Mouse (Mus musculus) heart, embryonic 11.5 days (tissue): Measurements from ENCODE around the gene Rbp4. TPM values are rescaled to one million over a fixed set of nuclear protein-coding genes. Genes with fewer than 3 reads are reported as not detected.

Experiments used
- ATAC-seq: fragments of 200-750 bp; cut with Nextera tagmentation; replicated peaks from 2 replicates; pipeline ENCODE4 v1.8.0; 2017; ENCODE audit warnings: moderate library complexity; ENCODE audit not compliant: insufficient number of reproducible peaks, low FRiP score, low TSS enrichment
- H3K27ac ChIP-seq: fragments of 300-500 bp; sonication (generic); 2 replicates; pipeline ENCODE4 v1.5.1; 2014; ENCODE audit warnings: mild to moderate bottlenecking, low read depth, low read length
- H3K27me3 ChIP-seq: fragments of 300-500 bp; sonication (generic); 2 replicates; pipeline ENCODE4 v1.6.1; 2014; ENCODE audit warnings: mild to moderate bottlenecking, low read length, mixed read lengths; ENCODE audit not compliant: control insufficient read depth, insufficient read depth
- H3K36me3 ChIP-seq: fragments of 300-500 bp; sonication (generic); 2 replicates; pipeline ENCODE4 v1.6.1; 2014; ENCODE audit warnings: mild to moderate bottlenecking, low read length, moderate library complexity, mixed read lengths; ENCODE audit not compliant: control insufficient read depth, insufficient read depth
- H3K4me1 ChIP-seq: fragments of 300-500 bp; sonication (generic); 2 replicates; pipeline ENCODE4 v1.6.1; 2014; ENCODE audit warnings: low read length; ENCODE audit not compliant: control insufficient read depth, insufficient read depth
- H3K4me2 ChIP-seq: fragments of 300-500 bp; sonication (generic); 2 replicates; pipeline ENCODE4 v1.6.1; 2014; ENCODE audit warnings: mild to moderate bottlenecking, moderate library complexity
- H3K4me3 ChIP-seq: fragments of 300-500 bp; sonication (generic); 2 replicates; pipeline ENCODE4 v1.5.1; 2014; ENCODE audit warnings: low read depth, low read length
- H3K9ac ChIP-seq: fragments of 300-500 bp; sonication (generic); 2 replicates; pipeline ENCODE4 v1.6.1; 2014; ENCODE audit warnings: mild to moderate bottlenecking, low read depth, low read length, moderate library complexity
- H3K9me3 ChIP-seq: fragments of 300-500 bp; sonication (generic); replicated peaks from 2 replicates; pipeline ENCODE4 v1.6.1; 2016; ENCODE audit warnings: low read length; ENCODE audit not compliant: control insufficient read depth
- WGBS: fragments of 180-500 bp; shearing (Covaris S2); extraction: QIAGEN DNeasy Blood & Tissue Kit; methylation state at CpG from one replicate; pipeline ENCODE4 v1.1.7; 2014; ENCODE audit not compliant: insufficient replicate concordance; 5-methylcytosine and 5-hydroxymethylcytosine counted together
- polyA plus RNA-seq: library from polyadenylated mRNA; unstranded; fragments of >200 nt; fragmentation: Nextera tagmentation; extraction: Ambion mirVana; gene quantifications from 2 replicates; pipeline ENCODE4 v1.2.1, GENCODE M21; 2014

Rbp4 gene
- polyA plus RNA-seq, 1 experiment from 2014 or later: 33.6 TPM

DNA sequence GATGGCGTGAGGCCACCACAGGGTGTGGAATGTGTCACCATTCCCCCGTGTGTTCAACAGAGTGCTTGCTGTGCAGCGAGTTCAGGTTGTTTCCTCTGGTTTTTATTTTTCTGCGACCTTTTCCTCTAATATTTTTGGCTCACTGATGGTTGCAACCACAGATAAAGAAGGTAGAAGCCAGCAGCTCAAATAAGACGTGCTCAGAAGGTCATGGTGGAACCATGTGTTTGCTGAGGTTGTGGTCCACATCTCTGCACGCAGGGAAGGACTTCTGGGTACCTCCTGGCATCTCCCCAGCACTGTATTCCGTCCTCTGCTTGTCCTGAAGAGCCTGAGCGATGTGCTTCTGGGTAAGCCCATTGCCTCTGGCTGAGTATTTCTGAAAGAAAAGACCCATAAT, 1.6 kb upstream of the Rbp4 start:
- Histone ChIP-seq H3K27me3 (peaks cover 30% of the 10 kb centered on the region), H3K4me1 (no peaks in the 10 kb centered on the region; the same call in 1 of the 2 replicates)

DNA sequence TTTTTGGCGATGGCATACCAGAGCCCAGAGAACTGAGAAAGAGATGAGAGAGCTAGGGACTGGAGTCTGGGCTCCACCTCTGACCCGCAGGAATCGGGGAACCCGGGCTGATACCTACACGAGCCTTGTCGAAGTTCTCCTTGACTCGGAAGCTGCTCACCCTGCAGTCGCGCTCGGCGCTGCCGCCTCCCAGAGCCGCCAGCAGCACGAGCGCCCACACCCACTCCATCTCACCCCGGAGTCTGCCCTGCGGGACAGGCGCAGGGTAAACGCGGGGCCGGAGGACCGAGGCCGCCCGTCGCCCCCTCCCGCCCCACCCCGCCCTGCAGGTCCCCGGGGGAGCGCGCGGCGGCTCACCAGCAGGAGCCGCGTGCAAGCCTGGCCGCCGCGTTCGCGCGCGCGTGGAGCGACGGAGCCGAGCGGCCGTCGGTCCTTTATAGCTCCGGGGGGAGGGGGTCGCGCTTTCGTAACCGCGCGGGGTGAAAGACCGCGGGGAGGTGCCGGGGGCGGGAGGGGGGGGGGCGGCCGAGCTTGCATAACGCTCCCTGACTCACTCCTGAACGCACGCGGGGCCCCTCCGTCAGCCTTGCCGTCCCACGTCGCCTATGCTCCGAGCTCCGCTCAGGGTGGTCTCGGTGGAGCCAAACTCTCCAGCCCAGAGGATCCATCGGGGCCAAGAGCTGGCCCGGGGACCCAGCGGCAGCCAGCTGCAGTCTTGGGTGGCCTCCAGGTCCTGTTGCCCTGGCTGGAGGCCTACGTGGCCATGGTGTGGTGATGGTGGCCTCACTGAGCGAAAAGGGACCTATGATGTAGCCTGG, 471 bp downstream of the Rbp4 start:
- H3K4me3 ChIP-seq: peak overlapping the region; percentile 64
- H3K4me1 ChIP-seq: no peaks in the 10 kb centered on the region; the same call in 1 of the 2 replicates
- H3K4me2 ChIP-seq: peak overlapping the region; percentile 93
- H3K9me3 ChIP-seq: no peaks in the 10 kb centered on the region
- H3K36me3 ChIP-seq: no peaks in the 10 kb centered on the region
- ATAC-seq: no peak
- WGBS: under 1% methylated on average over 64 of the region's 77 CpGs
- peaks cover 30% of the 10 kb centered on the region for H3K27me3 ChIP-seq
- no peak overlapping the region for H3K27ac ChIP-seq
- H3K9ac ChIP-seq: peak overlapping the region; percentile 54; the same call in 1 of the 2 replicates

More for the DNA sequence above, 1.6 kb upstream of the Rbp4 start:
- no peak for ATAC-seq
- no peak overlapping the region for H3K4me2 ChIP-seq
- no peak overlapping the region for H3K9ac ChIP-seq
- no peaks in the 10 kb centered on the region for H3K36me3 ChIP-seq
- 52% methylated on average over 8 of the region's 8 CpGs for WGBS
- H3K27ac ChIP-seq: no peak overlapping the region
- H3K9me3 ChIP-seq: no peaks in the 10 kb centered on the region
- no peak overlapping the region for H3K4me3 ChIP-seq

DNA sequence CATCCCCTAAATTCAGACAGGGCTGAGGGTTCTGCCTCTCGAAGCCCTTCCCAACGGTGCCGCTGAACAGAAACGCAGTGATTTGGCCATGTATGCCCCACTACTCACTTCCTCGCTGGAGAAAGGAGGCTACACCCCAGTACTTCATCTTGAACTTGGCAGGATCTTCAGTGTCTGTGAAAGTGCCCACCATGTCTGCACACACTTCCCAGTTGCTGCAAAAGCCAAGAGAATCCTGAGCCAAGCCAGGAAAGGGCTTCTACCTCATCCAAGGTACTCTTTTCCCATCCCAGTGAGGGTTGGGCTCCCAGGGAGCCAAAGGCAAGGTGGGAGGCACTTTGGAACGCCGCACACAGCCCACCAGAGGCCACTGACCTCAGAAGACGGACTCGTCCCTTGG, 1.2 kb downstream of the Rbp4 start:
- no peaks in the 10 kb centered on the region; the same call in 1 of the 2 replicates for H3K4me1 ChIP-seq
- H3K9me3 ChIP-seq: no peaks in the 10 kb centered on the region
- H3K27me3 ChIP-seq: peaks cover 30% of the 10 kb centered on the region
- no peak overlapping the region for H3K27ac ChIP-seq
- H3K9ac ChIP-seq: no peak overlapping the region
- no peak for ATAC-seq
- peak overlapping the region; percentile 64 for H3K4me3 ChIP-seq
- 21% methylated on average over 9 of the region's 9 CpGs for WGBS
- no peaks in the 10 kb centered on the region for H3K36me3 ChIP-seq
- peak overlapping the region; percentile 93 for H3K4me2 ChIP-seq

DNA sequence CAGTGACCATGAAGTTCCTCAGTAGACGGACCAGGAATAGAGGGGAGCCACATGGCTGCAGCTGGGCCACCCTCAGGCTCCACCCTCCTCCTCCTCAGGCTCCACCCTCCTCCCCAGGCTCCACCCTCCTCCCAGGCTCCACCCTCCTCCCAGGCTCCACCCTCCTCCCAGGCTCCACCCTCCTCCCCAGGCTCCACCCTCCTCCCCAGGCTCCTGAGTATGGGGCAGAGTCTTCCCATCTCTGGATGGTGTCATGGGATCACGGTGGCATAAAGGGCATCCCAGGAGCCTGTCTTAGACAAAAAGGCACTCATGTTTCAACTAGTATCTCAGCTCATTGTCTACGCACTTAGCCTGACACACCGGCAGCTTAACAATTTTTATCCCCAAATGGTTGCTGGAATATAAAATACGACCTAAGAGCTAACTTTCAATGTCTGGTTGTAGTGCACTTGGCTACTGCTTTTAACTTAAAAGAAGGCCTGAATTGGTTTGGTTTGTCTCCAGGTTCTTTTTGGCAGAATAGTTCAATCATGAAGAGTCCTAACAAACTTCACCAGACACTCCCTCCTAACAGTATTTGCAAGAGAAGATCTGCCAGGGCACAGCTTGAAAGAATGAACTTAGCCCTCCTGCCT, 4.8 kb downstream of the Rbp4 start:
- no peaks in the 10 kb centered on the region for H3K9me3 ChIP-seq
- no peak overlapping the region for H3K9ac ChIP-seq
- H3K4me3 ChIP-seq: no peak overlapping the region
- peaks cover 26% of the 10 kb centered on the region for H3K27me3 ChIP-seq
- no peaks in the 10 kb centered on the region; the same call in 1 of the 2 replicates for H3K4me1 ChIP-seq
- H3K27ac ChIP-seq: no peak overlapping the region
- H3K4me2 ChIP-seq: no peak overlapping the region
- H3K36me3 ChIP-seq: no peaks in the 10 kb centered on the region
- WGBS: 79% methylated on average over 5 of the region's 5 CpGs
- no peak for ATAC-seq

DNA sequence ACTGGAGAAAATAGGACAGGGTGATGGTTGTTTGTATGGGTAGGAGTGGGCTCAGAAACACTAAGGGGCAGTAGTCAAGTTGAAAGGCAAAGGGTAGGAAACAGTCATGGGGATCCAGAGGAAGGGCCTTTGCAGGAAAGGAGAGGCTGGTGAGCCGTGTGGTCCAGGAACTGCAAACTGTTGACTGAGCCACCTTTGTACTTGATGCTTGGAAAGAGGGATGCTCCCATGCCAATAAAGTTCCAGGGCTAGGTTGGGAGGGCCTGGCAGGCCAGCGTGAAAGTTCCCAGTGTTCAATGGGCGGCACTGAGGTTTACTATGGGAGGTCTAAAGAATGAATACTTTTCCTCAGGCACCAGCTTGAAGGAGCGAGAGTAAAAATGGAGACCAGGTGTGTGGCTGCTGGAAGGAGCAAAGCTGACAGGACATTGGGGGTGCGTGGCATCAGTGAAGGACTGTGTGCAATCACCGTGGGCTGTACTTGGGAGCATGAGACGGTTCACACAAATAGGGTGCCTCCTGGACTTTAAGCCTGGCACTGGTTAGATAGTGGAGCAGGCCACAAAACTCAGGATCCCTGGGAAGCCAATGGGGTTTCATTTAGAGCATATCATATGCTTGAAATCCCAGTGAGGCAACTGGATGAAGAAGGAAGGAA, 10.1 kb downstream of the Rbp4 start:
- H3K36me3 ChIP-seq: no peaks in the 10 kb centered on the region
- H3K9me3 ChIP-seq: no peaks in the 10 kb centered on the region
- no peak overlapping the region for H3K4me2 ChIP-seq
- no peak for ATAC-seq
- no peaks in the 10 kb centered on the region for H3K4me1 ChIP-seq
- H3K27ac ChIP-seq: no peak overlapping the region
- peaks cover under 1% of the 10 kb centered on the region; the same call in 1 of the 2 replicates for H3K27me3 ChIP-seq
- no peak overlapping the region for H3K9ac ChIP-seq
- no peak overlapping the region for H3K4me3 ChIP-seq
- WGBS: 80% methylated on average over 7 of the region's 7 CpGs

DNA sequence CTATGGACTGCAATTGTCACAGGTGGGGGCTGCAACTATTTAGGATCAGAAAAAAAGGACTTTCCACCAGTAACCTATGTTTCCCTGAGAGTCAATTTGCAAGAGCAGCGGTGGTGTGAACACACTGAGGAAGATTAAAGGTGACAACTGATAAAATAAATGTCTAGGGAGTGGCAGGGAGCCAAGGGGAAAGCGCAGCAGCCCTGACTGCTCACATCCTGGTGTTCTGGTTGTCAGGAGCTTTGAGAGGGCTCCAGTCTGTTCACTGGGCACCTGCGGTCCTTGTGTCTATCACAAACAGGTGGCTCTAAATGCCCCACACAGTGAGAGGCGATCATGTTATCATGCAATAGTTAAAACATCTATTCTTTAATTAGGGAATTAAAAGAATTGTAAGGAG, 12.5 kb downstream of the Rbp4 start:
- no peaks in the 10 kb centered on the region for H3K9me3 ChIP-seq
- no peaks in the 10 kb centered on the region for H3K36me3 ChIP-seq
- no peak overlapping the region for H3K9ac ChIP-seq
- H3K4me1 ChIP-seq: no peaks in the 10 kb centered on the region
- no peak overlapping the region for H3K27ac ChIP-seq
- ATAC-seq: no peak
- WGBS: 23% methylated on average over 4 of the region's 4 CpGs
- no peak overlapping the region for H3K4me2 ChIP-seq
- no peak overlapping the region for H3K4me3 ChIP-seq
- peaks cover 5% of the 10 kb centered on the region; the same call in 1 of the 2 replicates for H3K27me3 ChIP-seq

DNA sequence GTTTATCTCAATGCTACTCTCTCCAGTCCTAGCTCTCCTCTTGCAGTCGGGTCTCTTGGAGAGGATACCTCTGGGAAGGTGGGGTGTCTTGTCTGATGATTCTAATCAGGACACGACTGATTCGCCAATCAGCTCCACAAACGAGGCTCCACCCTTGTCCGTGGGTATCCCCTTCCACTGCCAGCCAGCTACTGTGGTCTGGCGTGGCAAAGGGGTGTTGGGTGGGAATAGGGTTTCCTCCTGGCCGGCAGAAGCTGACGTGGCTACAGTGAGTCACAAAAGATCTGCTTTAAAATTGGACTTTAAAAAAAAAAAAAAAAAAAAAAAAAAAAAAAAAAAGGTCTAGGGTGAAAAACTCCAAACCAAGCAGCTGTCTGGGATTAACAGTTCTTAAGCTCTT, 14.0 kb downstream of the Rbp4 start:
- Histone ChIP-seq H3K27ac (no peak overlapping the region), H3K4me3 (no peak overlapping the region), H3K4me2 (no peak overlapping the region), H3K36me3 (no peaks in the 10 kb centered on the region), H3K4me1 (no peaks in the 10 kb centered on the region), H3K9ac (no peak overlapping the region), H3K27me3 (peaks cover 5% of the 10 kb centered on the region; the same call in 1 of the 2 replicates), H3K9me3 (no peaks in the 10 kb centered on the region)
- no peak for ATAC-seq
- WGBS: 69% methylated on average over 8 of the region's 8 CpGs

DNA sequence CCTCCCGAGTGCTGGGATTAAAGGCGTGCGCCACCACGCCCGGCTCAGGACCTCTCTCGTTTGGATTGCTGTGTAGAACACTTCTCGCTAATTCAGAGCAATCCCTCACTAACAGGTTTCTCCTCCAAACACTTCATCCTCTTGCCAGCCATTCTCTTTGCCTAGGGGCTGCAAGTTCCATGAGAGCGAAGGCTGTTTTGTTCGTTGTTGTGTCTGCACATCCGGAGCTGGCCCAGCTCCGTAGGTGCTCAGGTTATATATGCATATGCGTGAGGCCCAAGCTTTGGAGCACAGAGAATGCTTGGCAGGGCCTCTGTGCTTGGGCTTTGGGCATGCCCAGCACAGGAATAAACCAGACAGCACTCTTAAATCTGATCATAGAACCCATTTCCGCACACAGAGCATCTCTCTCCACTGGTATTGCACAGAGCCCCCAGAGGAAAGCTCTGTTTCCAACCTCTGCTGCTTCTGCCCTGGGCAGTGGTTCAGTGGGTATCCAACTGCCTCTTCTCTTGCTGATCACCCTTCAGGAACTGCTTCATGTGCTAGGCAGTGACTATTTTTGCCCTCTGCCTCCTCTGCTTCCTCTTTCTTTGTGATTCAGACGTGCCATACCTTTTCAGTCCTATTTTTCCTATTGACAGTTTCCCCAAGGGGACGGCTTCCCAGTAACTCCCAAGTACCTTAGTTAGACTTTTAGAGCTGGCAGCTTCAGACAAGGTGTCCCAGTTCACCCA, 15.4 kb downstream of the Rbp4 start:
- H3K4me3 ChIP-seq: no peak overlapping the region

More for the DNA sequence above, 15.4 kb downstream of the Rbp4 start:
- WGBS: 86% methylated on average over 15 of the region's 15 CpGs
- Histone ChIP-seq H3K9ac (no peak overlapping the region), H3K9me3 (no peaks in the 10 kb centered on the region), H3K4me1 (no peaks in the 10 kb centered on the region), H3K4me2 (no peak overlapping the region), H3K36me3 (no peaks in the 10 kb centered on the region), H3K27me3 (peaks cover 5% of the 10 kb centered on the region; the same call in 1 of the 2 replicates), H3K27ac (no peak overlapping the region)
- ATAC-seq: no peak
